Mouse (Mus musculus) cerebellum, postnatal 36 days (tissue): ENCODE data around the gene Lpar1.

Experiments used
- DNase-seq, 2 experiments: peaks; one replicate each; pipeline ENCODE4 v3.0.0; 2021 to 2022; ENCODE audit warnings: mixed read lengths in 2 of 2

Lpar1 gene

DNA sequence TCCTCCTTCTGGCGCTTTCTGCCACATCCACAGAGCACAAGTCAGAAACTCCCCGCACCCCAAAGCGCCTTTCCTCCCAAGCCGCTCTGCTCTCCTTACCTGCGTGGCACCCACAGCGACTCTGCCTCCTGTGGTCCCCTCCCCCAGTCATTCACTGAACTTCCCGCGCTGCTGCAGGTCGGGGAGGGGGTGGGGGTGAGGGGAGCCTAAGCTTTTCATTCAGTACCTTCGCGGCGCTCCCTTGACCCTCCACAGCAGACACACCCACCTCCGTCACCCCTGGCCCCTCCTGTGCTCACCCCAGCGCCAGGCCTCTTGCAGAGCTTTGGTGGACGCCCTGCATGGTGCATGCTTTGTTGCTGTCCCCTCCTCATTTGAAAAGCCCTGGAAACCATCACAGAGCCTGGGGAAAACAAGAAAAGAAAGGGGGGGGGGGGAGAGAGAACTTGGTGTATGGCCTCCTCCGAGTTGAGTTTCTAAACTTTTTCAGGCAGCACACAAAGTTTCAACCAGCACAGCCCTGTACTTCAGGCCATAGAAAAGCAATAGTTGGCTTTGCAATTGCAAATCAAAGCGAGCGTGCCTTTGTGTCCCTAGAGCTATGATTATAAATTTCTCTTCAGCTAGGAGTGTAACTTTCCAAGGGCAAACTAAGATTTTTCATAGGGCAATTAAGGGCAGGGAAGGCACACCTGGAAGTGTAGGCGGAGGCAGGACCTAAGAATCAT lies at the start of gene Lpar1:
Lpar1 (minus strand) TSS at position 268 of the 728 bp plus-strand sequence.
- DNase-seq = no peak

DNA sequence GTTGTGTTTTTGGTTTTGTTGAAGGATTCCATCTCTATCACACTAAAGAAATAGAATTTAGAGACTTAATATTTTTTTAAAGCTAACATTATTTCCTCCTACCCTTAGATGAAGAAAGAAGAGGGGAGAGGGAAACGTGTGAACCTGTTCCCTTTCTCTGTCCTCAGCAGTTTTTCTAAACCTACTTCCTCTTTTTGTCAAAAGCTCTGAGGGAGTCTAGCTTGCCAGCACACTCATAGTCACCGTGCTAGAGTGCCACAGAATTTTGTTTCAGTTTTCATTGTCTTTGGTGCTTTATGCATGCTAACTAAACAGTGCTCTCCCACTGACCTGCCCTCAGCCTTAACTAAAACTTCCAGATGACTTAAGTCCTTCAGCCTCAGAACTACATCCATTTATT lies 32.2 kb upstream of the Lpar1 start:
- DNase-seq = no peak

DNA sequence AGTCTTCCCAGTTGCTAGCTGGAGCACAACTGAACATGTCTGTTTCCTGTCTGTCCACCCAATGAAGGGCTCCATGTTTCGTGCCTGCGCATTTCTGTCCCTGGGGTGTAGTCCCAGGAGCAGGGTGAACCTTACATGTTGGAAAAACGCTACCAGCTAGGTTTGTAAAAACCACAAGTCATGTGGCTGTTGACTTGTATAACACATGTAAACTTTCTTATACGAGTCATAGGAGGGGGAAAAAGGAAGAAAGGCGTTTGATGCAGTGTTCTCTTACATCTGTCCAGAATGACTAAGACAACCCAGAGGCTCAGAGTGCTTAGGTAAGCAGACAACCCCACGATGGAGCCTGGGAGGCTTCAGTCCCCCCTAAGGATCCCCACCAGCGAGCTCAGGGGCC lies 27.5 kb upstream of the Lpar1 start:
- no peak for DNase-seq

DNA sequence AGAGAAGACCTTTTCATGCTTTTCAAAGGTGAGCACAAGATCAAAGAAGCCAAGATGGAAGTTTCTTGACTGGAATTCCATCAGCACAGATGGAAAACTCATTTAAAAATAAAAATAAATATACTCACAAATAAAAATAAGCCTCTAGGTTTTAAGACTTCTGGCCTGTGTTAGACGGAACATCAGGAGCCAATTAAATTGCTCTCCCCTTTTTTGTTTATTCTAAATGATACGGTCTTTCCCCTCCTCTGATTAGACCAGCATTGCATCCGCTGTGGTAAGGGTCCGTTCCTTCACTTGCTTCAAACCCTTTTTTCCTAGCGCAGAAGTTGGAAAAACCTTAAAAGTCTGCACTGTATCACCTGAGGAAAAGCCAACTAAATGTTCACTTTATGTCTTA lies 26.8 kb upstream of the Lpar1 start:
- DNase-seq = no peak

DNA sequence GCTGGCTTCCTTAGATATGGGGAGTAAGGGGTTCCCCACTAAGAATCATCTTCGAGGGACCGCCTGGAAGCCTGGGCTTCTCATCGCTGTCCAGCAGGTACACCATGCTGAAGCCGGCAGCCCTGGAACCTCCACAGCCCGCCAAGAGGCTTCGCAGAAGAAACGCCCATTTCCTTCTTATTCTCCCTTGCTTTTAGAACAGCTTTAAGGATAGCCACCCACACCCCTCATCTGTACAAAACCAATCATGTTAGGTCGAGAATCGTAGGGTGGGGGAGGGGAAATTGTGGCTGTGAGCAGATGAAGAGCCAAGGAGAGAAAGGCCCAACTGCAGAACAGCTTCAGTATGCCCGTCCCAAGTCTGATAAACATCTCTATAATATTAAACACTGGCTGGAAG lies 26.4 kb upstream of the Lpar1 start:
- no peak for DNase-seq

DNA sequence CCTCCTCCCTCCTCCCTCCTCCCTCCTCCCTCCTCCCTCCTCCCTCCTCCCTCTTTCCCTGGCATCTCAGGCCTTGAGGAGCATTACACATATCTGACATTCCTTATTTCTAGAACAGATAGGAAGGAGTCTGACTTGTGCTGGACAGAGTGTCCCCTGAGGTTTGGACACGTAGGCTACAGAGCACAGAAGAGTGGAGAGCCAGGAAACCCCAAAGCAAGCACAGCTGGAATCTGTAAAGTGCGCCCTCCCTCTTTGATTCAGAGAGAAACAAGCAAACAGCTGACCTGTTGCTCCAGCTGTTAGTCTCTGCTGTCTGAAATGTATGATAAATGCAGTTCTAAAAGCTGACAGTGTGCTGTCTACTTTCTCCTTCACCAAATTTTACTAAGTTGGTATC lies 24.8 kb upstream of the Lpar1 start:
- no peak for DNase-seq

DNA sequence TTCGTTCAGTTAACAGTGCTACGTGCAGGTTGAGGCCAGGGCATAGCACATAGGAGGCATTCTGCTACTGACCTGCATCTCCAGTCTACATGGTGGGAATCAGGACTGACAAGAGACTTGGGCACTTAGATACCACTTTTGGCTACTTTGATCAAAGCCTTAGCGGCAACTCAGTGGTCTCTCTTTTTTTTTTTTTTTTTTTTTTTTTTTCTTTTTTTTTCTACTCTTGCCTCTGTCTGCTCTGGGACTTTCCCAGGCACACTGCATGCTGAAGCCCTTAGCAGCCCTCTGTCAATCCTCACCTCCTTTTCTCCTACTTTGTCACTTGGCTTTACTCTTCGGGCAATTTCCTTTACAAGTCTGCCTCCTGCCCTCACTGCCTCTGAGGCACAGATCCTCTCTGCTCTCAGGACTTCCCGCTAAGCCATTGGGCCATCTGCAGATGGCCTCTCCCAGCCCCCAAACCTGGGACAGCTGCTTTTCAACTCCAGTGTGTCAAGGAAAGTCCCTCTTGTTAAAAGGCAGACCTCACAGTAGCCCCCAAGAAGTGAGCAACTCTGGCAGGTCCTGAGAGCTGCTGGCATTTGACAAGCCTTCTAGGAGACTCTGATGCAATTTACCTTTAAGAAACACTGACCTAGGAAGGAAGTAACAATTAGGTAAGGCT lies 23.8 kb upstream of the Lpar1 start:
- DNase-seq = no peak

DNA sequence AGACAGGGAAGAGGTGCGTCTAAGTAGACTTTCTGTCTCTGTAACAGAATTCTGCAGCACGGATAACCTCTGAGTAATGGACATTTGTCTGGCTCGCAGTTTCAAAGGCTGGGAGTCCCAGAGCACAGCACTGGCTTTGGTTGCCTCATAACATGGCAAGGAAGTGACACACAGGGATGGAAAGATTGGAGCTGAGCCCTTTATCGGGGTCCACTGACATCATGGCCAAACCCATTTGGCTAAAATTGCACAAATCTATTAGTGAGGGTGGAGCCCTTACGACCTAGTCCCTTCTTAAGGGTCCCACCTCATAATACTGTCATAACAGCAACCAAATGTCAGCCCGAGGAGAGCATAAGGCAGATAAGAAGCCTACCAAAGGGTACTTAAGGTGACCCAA lies 22.1 kb upstream of the Lpar1 start:
- DNase-seq = no peak

DNA sequence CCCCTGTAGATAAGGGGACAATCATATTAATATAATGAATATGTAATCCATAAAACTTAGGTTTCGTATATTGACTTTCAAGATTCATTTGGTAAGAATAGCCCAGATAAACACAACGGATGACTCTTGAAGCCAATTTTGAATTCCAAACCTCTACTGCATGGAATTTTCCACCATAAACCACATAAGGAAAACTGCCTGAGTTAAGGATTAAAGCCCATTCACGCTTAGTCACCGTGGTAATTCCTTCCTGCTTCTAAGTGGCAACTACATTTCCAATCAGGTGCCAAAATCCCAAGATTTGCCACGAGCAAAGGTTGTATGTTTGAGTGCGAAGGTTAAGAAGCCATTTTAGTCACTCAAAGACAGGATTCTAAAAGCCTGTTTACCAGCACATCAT lies 20.3 kb upstream of the Lpar1 start:
- DNase-seq = no peak

DNA sequence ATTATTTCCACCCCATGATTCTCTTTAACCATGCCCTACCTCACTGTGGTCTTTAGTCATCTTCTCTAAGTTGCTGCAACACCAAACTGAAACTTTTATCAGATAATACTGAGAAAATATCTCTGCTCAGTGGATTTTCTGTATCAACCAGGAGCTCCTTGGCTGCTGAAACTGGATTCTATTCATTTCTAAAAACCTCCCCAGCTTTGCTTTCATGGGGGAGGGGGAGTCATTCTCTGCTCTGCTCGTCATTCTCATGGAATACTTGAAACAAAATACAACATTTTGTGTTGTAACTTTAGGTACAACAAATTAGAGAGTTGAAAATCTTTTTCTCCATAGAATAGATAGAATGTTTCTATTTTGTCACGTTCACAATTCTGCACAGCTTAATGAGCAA lies 18.7 kb upstream of the Lpar1 start:
- DNase-seq = no peak

DNA sequence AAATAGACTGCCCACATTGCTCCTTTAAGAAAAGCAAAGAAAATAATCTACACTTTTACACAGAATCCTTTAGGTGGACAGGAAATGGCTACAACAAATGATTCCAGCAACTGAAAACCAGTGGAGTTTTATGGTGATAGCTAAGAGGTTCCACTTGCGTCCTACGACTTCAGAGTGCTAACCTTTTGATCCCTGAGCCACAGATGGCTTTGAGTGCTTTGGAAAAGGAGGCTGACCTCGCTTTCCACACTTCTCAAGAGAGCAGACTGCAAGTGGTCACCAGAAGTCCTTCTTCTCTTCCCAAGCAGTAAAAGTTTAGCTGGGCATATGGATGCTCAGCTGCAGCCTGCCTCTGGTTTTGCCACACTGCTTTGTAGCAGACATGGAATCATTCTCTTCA lies 18.0 kb upstream of the Lpar1 start:
- DNase-seq = no peak

DNA sequence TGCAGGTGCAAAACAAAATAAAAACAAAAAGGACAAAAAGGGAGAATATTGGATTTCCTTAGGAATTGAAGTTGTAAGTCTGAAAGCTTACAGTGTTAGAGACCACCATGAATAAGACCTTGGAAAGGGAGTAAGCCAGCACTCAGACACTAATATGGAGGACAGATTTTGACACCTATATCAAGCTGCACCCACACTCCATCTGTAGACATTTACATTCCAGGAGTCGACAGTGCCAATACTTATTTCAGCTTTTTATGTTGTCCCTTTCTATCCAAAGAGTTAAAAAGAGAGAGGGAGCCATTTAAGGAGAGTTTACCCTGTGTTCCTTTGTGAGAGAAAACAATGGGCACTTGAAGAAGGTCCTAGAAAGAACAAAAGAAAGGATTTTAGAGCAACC lies 17.5 kb upstream of the Lpar1 start:
- no peak for DNase-seq

DNA sequence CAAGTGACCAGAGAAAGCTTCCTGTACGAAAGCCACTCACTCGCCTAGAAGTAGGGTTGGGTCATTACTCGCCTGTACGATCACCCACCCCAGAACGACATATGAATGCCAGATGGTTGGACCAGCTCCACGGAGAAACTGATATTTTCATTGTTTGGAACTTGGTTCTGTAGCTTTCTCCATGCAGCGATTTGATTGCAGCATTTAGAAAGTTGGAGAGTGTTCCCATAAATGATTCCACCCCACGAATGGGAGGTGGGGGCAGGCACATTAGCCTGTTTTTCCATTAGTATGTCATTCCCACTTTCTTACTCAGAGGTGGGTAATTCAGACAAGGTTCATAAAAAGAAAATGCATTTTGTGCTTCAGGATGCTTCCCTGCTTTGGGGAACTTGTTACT lies 14.8 kb upstream of the Lpar1 start:
- DNase-seq = no peak

DNA sequence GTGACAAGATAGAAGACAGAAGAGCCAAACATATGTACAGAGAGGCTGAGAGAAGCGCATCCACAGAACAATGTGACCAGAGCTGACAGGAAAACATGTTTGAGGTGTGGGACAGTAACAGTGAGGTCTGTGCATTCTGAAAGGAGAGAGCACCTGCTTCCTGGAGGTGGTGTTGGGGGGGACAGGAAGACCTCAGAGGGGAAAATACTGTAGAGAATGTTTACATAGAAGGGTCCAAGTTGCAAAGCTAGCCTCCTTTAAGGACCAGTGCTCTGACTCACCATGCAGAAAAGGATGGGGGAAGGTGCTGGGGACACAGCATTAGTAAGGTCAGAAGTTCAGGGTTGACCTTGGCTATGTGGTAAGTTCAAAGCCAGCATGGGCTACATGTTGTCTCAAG lies 9.1 kb upstream of the Lpar1 start:
- DNase-seq = no peak

DNA sequence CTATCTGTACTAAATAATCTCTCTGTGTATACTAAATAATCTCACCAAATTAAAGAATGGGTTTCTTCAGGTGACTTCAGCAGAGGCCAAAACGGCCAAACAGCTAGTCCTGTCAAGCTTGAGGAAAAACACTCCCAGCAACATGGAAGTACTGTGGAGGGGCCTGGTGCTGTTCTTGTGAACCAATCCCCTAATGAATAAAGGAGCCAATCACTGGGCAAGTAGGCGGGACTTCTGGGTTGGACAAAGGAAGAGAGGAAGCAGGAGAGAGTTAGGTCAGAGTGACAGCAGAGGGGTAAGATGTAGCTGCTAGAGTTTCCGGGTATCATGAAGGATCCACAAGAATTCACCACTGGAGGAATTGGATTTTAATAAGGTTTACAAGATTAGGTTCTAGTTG lies 3.3 kb upstream of the Lpar1 start:
- no peak for DNase-seq

DNA sequence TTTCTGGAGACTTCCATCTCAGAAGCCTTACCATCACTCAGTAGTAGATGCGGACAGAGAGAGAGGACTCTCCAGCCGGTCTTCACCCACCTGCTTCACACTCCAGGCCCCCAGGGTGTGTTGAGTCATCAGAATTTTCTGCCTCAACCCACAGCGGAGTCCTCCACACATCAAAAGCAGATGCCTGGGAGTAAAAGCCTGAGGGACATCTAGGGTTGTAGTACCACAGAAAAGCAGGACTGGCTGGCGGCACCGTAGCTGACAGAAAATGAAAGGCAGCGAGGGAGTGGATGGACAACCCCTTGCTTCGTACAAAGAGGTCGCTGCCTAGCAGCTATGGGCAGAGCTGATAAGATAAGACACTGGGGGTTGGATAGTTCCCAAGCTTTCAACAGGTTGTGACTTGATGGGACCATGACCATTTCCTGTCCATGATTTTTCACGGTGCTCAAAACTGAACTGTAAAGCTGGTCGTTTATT lies 701 bp upstream of the Lpar1 start:
- DNase-seq = no peak

DNA sequence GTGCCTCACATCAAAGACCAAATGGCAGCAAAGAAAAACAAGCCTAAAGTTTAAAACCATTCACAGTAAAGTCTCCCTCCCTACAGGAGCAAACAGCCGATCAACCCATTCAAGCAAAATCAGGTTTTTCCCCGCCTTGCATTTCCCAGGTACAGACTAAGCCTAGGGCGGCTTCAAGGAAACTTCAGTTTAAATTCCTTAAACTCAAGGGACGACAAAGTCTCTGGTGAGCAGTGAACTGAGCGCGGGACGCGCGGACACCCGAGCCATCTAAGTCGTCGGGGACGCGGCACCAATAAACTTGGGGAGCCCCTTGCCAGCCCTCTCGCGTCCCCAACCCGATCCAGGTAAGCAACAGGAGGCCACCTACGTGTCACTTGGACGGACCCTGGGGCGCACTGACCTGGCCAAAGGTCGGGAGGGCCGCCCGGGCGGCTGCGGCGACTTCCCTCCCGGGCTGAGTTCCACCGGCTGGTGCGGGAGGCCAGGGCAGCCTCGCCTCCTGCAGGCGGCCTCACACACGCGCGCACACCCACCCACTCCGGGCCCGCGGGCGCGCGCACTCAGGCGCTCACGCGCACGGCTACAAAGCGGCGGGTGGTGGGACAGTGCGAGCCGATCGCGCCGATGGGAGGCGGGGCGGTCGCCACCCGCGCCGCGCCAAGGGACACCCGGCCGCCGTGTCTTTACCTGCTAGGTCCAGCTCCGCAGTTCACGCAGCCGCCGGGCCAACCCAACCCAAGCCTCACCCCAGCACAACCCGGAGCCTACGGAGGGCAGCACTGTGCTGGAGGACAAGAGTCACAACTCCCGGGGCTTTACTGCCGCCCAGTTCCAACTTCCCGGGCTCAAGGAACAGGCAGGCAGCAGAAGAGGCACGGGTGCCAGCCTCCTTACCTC lies 717 bp downstream of the Lpar1 start:
- peak; percentile 37 to 50 for DNase-seq

DNA sequence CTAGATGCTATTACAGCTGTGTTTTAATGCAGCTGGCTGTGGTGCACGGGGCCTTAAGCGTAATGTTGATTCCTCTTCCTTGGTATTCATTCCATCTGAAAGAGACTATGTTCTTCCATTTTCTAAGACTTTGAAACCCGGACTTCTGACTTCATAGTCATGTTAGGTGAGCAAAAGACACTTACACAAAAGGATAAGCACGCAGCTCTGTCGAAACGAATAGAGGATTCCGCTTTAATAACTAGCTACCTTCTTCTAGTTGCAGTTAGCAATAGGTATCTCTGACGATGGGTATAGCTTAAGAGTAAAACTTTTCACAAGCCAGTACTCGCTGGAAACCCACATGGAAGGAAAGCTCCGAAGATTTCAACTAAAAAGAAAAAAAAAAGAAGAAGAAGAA lies 1.5 kb downstream of the Lpar1 start:
- no peak for DNase-seq

DNA sequence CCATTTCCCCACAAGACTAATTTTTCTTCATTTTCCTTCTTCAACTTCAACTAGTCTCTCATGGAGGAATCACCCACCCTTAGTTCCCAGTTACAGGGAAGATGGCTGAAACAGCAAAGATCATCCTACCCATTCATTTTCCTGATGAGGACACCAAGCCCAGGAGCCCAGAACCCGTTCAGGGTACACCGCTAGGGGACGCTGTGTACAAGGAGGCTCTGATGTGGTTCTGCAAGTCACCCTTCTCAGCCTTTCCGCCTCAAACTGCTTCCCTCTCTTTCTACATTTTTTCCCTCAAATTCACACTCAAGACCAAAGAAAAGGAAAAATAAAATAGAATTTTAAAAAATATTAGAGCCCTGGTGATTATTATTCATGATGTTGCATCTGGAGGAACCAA lies 1.9 kb downstream of the Lpar1 start:
- peak; percentile 44 to 54 for DNase-seq

DNA sequence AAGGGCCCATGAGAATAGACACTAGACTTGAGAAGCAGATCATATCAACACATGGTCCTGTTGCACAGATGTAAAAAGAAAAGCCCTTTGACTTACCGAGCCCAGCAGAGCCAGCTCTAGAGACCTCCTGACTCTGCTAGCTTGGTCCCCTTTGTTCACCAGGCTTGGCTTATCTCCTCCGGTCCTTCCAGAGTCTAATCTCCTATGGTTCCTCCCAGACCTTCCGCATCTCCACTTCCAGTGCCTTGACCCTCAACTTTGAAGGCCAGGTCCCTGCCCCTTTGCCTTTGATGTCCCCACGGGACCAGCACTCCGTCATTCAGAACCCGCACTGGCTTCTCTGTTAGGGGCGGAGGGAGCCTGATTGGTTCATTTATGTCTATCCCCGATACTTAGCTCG lies 6.0 kb downstream of the Lpar1 start:
- no peak for DNase-seq

DNA sequence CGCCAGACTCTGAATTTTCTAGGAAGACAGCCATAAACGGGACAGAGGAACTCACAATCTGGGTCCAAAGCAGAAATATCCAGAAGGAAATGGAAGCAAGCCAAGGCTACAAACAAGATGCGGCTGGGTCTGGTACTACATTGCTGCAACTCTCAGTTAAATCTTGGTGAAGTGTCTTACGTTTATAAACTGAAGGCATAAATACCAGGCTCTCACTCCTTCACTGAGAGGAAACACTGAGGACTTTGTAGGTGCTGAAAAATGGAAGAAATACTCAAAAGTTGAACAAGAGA lies 6.5 kb downstream of the Lpar1 start:
- DNase-seq = no peak

DNA sequence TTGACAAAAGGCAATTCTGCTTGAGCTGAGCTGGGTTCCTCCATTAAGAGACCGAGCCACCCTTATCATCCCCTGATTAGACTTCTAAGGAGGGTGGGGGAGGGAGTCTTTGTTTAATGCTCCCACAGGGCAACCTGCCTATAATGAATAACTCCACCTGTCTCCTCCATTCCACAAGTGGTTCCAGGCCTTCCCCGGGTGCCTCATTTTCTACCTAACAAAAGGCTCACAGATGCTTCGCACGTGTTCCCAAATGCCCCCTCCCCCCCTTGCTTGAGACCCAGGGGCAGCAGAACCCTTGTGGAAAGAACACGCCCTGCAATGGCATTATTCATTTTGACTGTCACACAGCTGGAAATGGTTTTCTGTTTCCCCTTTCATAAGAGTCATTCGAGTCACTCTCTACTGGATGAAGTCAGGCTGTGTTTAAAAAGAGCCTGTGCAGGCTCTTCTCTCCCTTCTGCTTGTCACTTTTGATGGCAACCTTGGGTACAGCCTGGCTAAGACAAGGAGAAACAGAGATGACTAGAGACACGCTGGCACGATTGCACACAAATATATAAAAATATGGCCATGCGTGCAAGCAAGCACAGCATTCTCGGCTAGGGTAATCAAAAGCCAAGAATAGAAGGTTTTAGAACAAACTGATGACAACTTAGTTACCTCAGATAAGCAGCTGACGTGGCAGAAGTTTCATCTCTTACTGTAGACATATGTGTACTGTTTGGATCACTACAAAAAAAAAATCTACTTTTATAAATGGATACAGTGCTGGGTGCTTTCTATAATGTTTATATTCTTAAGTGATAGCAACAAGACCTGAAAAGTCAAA lies 7.0 kb downstream of the Lpar1 start:
- DNase-seq = no peak

DNA sequence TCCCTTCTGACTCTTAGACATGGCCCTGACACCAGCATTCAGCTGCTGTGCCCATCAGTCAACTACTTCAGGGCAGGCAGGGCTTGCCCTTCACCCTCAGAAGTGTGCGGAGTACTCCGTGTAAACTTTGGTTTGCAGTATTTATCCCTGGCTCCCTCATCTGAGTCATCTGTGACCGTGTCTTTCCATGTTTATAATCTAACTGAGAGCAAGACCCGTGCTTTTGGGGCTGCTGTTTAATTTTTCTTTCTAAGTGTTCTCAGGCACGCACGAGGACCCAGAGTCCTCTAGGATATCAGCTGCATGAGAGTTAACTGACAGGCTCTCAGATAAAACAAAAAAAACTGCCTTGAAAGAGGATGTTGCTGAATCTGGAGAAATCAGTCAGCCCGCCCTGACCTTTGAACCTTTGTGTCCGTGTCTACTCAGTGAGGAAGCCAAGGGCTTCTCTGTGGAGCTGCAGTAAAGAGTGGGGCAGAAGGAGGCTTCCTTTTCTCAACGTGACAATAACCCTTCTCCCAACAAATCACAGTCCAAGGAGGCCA lies 7.7 kb downstream of the Lpar1 start:
- DNase-seq = no peak
